Mouse (Mus musculus) frontal cortex, adult (tissue): ENCODE results near the gene Epc2.

Source experiments
- ATAC-seq: cut with Nextera tagmentation; 2 replicates; pipeline ENCODE4 v1.9.2; 2017; ENCODE audit warnings: mild to moderate bottlenecking, moderate library complexity, mixed read lengths; ENCODE audit not compliant: low TSS enrichment

Epc2 gene

GRCm38 (mm10) chr2:49450931-49451636, at the start of gene Epc2:
Gene Epc2, plus strand, starts transcription at chr2:49451486.
- ATAC-seq: peak; percentile 42

GRCm38 (mm10) chr2:49405954-49406353, 45.3 kb upstream of the Epc2 start:
- no peak for ATAC-seq

GRCm38 (mm10) chr2:49411685-49412084, 39.6 kb upstream of the Epc2 start:
- no peak for ATAC-seq

- ATAC-seq: peak; percentile 67; the same call in 1 of the 2 replicates
Measured at GRCm38 (mm10) chr2:49412576-49412975, 38.7 kb upstream of the Epc2 start.

- no peak for ATAC-seq
Measured at GRCm38 (mm10) chr2:49415868-49416267, 35.4 kb upstream of the Epc2 start.

- no peak for ATAC-seq
Measured at GRCm38 (mm10) chr2:49417018-49417604, 34.2 kb upstream of the Epc2 start.

GRCm38 (mm10) chr2:49420396-49420795, 30.9 kb upstream of the Epc2 start:
- peak; percentile 73 for ATAC-seq

GRCm38 (mm10) chr2:49423857-49424256, 27.4 kb upstream of the Epc2 start:
- no peak for ATAC-seq

GRCm38 (mm10) chr2:49424788-49425187, 26.5 kb upstream of the Epc2 start:
- ATAC-seq: no peak

- ATAC-seq: no peak
Measured at GRCm38 (mm10) chr2:49426175-49426574, 25.1 kb upstream of the Epc2 start.

GRCm38 (mm10) chr2:49431015-49431414, 20.3 kb upstream of the Epc2 start:
- no peak for ATAC-seq

GRCm38 (mm10) chr2:49433211-49433610, 18.1 kb upstream of the Epc2 start:
- ATAC-seq: no peak

- no peak for ATAC-seq
Measured at GRCm38 (mm10) chr2:49446238-49446637, 5.0 kb upstream of the Epc2 start.

- no peak for ATAC-seq
Measured at GRCm38 (mm10) chr2:49447586-49448475, 3.5 kb upstream of the Epc2 start.

GRCm38 (mm10) chr2:49450467-49450866, 819 bp upstream of the Epc2 start:
- ATAC-seq: no peak

GRCm38 (mm10) chr2:49451637-49452211, 438 bp downstream of the Epc2 start:
- peak; percentile 80 for ATAC-seq

GRCm38 (mm10) chr2:49452451-49453081, 1.3 kb downstream of the Epc2 start:
- peak; percentile 77 for ATAC-seq

GRCm38 (mm10) chr2:49457797-49458196, 6.5 kb downstream of the Epc2 start:
- no peak for ATAC-seq

- ATAC-seq: peak; percentile 93
Measured at GRCm38 (mm10) chr2:49465672-49466222, 14.5 kb downstream of the Epc2 start.

- ATAC-seq: no peak
Measured at GRCm38 (mm10) chr2:49467038-49467437, 15.8 kb downstream of the Epc2 start.

- ATAC-seq: no peak
Measured at GRCm38 (mm10) chr2:49471188-49471587, 19.9 kb downstream of the Epc2 start.
